Mouse (Mus musculus) heart, embryonic 14.5 days (tissue): ENCODE measurements around the gene Dcst2. TPM values are rescaled to one million over a fixed set of nuclear protein-coding genes. Genes with fewer than 3 reads are reported as not detected.

ENCODE experiments used
- ATAC-seq: fragments of 200-750 bp; cut with Nextera tagmentation; 2 replicates; pipeline ENCODE4 v1.8.0; 2017; ENCODE audit warnings: low read depth, moderate TSS enrichment; ENCODE audit not compliant: insufficient number of reproducible peaks, insufficient read depth, low FRiP score
- H3K27ac ChIP-seq, 2 experiments: fragments of 200-500 bp in 1 of 2; fragments of 300-500 bp in 1 of 2; sonication (generic) in 1 of 2; replicated peaks in 1 of 2; 2 replicates each; pipeline ENCODE4 v1.5.1; 2012 to 2014; ENCODE audit warnings: low read depth in 2 of 2, low read length in 2 of 2, control low read depth in 1 of 2, mild to moderate bottlenecking in 1 of 2, mixed read lengths in 1 of 2; ENCODE audit not compliant: control insufficient read depth in 1 of 2, insufficient read depth in 1 of 2
- H3K27me3 ChIP-seq: fragments of 300-500 bp; sonication (generic); 2 replicates; pipeline ENCODE4 v1.6.1; 2014; ENCODE audit warnings: mild to moderate bottlenecking, low read length, control low read depth; ENCODE audit not compliant: control insufficient read depth, insufficient read depth
- H3K36me3 ChIP-seq: fragments of 300-500 bp; sonication (generic); 2 replicates; pipeline ENCODE4 v1.6.1; 2014; ENCODE audit warnings: mild to moderate bottlenecking, control low read depth, low read length, mixed read lengths; ENCODE audit not compliant: control insufficient read depth, insufficient read depth
- H3K4me1 ChIP-seq, 2 experiments: fragments of 200-500 bp in 1 of 2; fragments of 300-500 bp in 1 of 2; sonication (generic) in 1 of 2; 2 replicates each; pipeline ENCODE4 v1.6.1; 2012 to 2014; ENCODE audit warnings: low read length in 2 of 2, control low read depth in 1 of 2, mixed read lengths in 1 of 2; ENCODE audit not compliant: control insufficient read depth in 2 of 2, insufficient read depth in 2 of 2
- H3K4me2 ChIP-seq: fragments of 300-500 bp; sonication (generic); 2 replicates; pipeline ENCODE4 v1.6.1; 2014; ENCODE audit warnings: mild to moderate bottlenecking, low read length
- H3K4me3 ChIP-seq, 2 experiments: fragments of 200-500 bp in 1 of 2; fragments of 300-500 bp in 1 of 2; sonication (generic) in 1 of 2; 2 replicates each; pipeline ENCODE4 v1.5.1; 2012 to 2014; ENCODE audit warnings: low read length in 2 of 2, mild to moderate bottlenecking in 2 of 2, control low read depth in 1 of 2, low read depth in 1 of 2, moderate library complexity in 1 of 2; ENCODE audit not compliant: control insufficient read depth in 1 of 2, insufficient read depth in 1 of 2
- H3K9ac ChIP-seq: fragments of 300-500 bp; sonication (generic); 2 replicates; pipeline ENCODE4 v1.6.1; 2014; ENCODE audit warnings: mild to moderate bottlenecking, low read length
- H3K9me3 ChIP-seq: fragments of 300-500 bp; sonication (generic); 2 replicates; pipeline ENCODE4 v1.6.1; 2016; ENCODE audit warnings: low read length, control low read depth; ENCODE audit not compliant: control insufficient read depth
- WGBS: fragments of 180-500 bp; shearing (Covaris S2); extraction: QIAGEN DNeasy Blood & Tissue Kit; methylation state at CpG from one replicate; pipeline ENCODE4 v1.1.7; 2014; 5-methylcytosine and 5-hydroxymethylcytosine counted together
- polyA plus RNA-seq: library from polyadenylated mRNA; unstranded; fragments of >200 nt; fragmentation: Nextera tagmentation; extraction: Ambion mirVana; gene quantifications from 2 replicates; pipeline ENCODE4 v1.2.1, GENCODE M21; 2014

Gene Dcst2
- polyA plus RNA-seq, 1 experiment from 2014 or later: not detected

DNA sequence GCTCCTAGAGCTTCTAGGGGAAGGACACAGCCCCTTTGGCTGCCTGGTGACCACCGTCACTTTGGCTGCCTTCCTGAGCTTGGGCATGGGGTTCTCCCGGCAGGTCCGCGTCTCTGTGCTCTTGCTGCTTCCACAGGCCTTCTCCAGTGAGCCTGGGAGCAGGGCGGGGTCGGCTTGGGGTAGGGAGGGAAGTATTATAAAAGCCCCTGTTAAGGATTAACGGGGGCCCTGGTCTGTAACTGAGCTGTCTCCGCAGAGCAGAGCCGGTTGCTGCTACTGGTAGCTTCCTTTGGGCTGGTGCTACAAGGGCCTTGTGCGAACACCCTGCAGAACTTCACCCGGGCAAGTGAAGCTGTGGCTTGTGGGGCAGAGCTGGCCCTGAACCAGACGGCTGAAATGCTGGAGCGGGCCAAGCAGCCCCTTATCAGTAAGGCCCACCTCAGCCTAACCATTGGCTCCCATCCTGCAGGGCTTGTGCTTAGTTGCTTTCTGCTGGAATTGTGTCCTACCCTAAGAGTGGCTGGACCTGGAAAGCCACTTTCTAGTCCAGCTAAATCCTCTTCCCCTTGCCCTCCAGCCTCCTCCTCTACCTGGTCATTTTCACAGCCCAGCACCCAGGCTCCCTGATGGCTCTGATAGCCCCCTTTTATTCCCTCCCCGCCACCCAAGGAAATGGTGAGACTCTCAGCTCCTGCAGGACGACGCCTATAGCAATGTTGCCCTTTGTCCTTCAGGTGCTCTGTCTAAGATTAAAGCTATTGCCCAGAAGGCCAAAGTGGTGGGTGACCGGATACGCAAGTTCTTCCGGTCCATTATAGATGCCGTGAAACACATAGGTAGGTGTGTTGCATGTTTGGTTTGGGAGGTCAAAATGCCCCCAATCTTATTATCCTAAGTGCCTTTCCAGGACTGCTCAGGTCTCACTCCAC, 4.0 kb downstream of the Dcst2 start:
- no peak overlapping the region for H3K4me3 ChIP-seq
- H3K27me3 ChIP-seq: no peaks in the 10 kb centered on the region
- no peak overlapping the region for H3K27ac ChIP-seq
- WGBS: 66% methylated on average over 20 of the region's 20 CpGs
- H3K36me3 ChIP-seq: no peaks in the 10 kb centered on the region
- H3K4me2 ChIP-seq: no peak overlapping the region
- no peaks in the 10 kb centered on the region; a peak in 1 of 4 replicates for H3K4me1 ChIP-seq
- H3K9me3 ChIP-seq: no peaks in the 10 kb centered on the region
- no peak for ATAC-seq
- H3K9ac ChIP-seq: no peak overlapping the region

DNA sequence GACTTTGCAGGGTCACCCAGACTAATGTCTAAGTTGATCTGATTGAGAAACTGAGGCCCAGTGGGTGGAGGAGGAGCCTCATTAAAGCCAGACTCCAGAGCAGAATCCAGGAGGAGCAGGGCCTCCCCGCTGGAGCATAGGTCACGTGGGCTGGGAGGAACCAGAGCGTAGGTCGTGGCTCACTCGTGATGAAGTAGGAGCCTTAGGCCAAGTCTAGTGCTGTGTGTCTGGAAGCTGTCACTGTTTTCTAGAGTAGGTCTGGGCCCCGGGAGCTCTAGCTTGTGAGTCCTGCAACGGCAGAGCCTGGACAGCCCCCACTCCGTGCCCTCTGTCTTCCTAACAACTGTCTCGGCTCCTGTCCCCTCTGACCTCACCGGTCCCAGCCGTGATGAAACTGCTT, 5.6 kb downstream of the Dcst2 start:
- Histone ChIP-seq H3K9me3 (no peaks in the 10 kb centered on the region), H3K27me3 (no peaks in the 10 kb centered on the region), H3K4me2 (no peak overlapping the region), H3K4me3 (no peak overlapping the region), H3K4me1 (no peaks in the 10 kb centered on the region; a peak in 1 of 4 replicates), H3K27ac (no peak overlapping the region), H3K9ac (no peak overlapping the region), H3K36me3 (no peaks in the 10 kb centered on the region)
- 38% methylated on average over 11 of the region's 11 CpGs for WGBS
- ATAC-seq: no peak

DNA sequence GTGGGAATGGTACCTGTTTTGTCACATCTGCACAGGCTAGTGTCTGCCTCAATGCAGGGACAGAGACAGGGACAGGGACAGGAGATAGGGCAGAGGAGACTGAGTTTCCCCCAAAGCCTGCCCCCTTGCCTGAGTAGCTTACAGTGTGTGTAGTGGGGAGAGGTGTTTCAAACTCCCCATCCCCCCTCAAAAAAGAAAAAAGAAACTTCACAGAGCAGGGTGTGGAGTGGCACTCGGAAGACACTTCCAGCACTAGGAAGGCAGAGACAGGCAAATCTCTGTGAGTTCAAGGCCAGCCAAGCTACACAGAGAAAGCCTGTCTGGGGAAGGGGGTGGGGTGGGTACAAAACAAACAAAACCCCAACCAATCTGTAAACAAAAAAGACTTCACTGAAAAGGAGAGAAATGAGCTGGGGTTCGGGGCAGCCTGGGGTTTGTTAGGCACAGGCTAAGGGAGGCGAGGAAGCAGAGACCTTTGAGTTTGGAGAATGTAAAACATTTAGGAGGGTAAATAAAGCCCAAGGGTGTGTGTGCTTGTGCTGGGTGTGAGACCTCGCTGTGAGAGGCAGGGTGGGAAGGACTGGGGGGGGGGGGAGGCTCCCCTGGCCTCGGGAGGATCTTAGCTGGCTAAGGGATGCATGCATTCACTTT, 11.9 kb downstream of the Dcst2 start:
- H3K4me1 ChIP-seq: peaks cover 3 to 12% of the 10 kb centered on the region in 2 experiments
- H3K27ac ChIP-seq: no peak overlapping the region
- H3K36me3 ChIP-seq: no peaks in the 10 kb centered on the region
- no peak for ATAC-seq
- no peaks in the 10 kb centered on the region for H3K9me3 ChIP-seq
- H3K4me3 ChIP-seq: no peak overlapping the region
- H3K9ac ChIP-seq: no peak overlapping the region
- no peak overlapping the region for H3K4me2 ChIP-seq
- WGBS: 45% methylated on average over 5 of the region's 5 CpGs
- no peaks in the 10 kb centered on the region for H3K27me3 ChIP-seq

DNA sequence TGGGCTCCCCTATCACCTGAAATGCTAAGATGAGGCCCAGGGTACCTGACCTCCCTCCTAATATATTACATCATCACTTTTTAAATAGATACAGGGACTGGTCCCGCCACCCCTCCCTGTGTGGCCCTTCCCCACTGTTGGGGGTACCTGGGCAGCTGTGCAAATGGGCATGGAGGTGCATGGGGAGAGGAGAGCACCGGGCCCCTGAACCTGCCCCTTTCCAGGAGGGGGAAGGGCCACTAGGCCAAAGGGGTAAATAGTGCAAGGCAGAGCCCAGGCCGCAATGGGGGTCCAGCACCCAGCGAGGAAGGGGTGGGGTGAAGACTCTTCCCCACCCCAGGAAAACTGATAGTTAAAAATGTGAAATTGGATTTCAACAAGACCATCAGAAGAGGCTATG, 16.1 kb downstream of the Dcst2 start:
- ATAC-seq: peak; percentile 0; the same call in 1 of the 2 replicates
- Histone ChIP-seq H3K27me3 (no peaks in the 10 kb centered on the region), H3K4me2 (peak overlapping the region; percentile 73), H3K4me1 (peaks cover 5 to 16% of the 10 kb centered on the region in 2 experiments), H3K9me3 (no peaks in the 10 kb centered on the region), H3K27ac (no peak overlapping the region), H3K36me3 (peaks cover 23% of the 10 kb centered on the region), H3K9ac (no peak overlapping the region), H3K4me3 (peak overlapping the region in 1 of 2 experiments; percentile 53; a peak in 2 of 4 replicates)
- 64% methylated on average over 4 of the region's 4 CpGs for WGBS

DNA sequence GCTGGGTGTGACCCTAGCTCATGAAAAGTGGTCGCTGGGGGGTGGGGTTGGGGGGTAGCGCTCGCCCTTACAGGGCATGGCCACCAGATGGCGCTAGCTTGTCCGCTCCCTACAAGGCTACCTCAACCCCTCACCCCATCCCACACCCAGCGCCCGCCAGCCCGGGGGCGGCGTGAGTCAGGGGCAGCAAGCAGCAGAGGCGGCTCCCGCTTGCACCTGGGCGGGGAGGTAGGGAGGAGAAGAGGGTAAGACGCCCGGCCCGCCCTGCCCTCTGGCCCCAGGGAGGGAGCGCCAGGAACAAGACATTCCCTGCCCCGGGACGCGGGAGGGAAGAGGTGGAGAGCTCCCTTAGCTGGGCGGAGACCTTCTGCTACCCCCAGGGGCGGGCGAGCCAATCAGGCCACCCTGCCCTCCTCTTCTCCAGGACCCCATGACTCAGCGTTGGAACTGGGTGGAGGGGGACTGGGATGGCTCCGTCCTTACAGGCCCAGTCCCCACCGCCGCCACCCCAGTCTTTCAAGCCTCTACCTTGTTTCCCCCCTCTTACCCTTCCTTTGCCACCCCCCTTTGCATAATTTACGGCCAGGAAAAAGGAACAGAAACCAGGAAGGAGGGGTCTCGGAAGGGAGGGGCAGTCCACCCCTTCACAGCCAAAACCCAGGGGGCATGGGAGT, 16.8 kb downstream of the Dcst2 start:
- peak; percentile 82 for ATAC-seq
- Histone ChIP-seq H3K9me3 (no peaks in the 10 kb centered on the region), H3K27ac (no peak overlapping the region), H3K27me3 (no peaks in the 10 kb centered on the region), H3K4me3 (peak overlapping the region; percentile 53 to 64), H3K9ac (peak overlapping the region; percentile 68), H3K4me2 (peak overlapping the region; percentile 73), H3K36me3 (peaks cover 23% of the 10 kb centered on the region), H3K4me1 (peaks cover 5 to 16% of the 10 kb centered on the region in 2 experiments)
- WGBS: 4% methylated on average over 22 of the region's 29 CpGs

DNA sequence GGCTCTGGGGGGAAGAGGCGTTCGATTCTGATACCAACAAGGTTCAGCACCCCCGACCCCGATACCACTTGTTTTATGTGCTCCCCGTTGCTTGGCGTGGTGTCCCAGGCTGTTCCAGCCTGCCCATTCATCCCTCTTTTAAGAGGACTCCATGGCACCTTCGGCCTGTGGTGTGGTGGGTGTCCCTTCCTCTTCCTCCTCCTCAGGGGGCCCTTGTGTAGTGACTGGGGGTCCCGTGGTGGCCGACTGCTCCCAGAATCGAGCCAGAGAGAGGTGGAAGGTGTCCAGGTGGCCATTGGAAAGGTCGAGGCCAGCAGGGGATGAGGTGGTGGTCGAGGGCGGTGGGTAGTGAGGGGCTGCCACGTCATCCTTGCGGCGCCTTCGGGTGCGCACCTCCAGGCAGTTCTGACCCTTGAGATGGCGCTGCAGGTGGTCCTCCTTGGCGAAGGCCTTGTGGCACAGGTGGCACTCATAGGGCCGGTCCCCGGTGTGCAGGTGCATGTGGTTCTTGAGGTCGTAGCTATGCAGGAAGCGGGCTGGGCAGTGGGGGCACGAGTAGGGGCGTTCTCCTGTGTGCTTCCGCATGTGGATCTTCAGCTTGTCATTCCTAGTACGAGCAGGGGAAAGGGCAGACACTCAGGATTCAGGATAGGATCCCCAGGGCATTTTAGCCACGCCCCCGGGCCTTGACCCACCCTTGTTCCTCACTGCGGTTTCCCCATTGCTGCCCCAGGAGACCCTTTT, 17.8 kb downstream of the Dcst2 start:
- Histone ChIP-seq H3K9me3 (no peaks in the 10 kb centered on the region), H3K4me1 (peaks cover 5 to 16% of the 10 kb centered on the region in 2 experiments), H3K9ac (no peak overlapping the region), H3K27ac (no peak overlapping the region), H3K4me3 (no peak overlapping the region), H3K27me3 (no peaks in the 10 kb centered on the region), H3K4me2 (no peak overlapping the region), H3K36me3 (peaks cover 23% of the 10 kb centered on the region)
- no peak for ATAC-seq
- 88% methylated on average over 31 of the region's 31 CpGs for WGBS

DNA sequence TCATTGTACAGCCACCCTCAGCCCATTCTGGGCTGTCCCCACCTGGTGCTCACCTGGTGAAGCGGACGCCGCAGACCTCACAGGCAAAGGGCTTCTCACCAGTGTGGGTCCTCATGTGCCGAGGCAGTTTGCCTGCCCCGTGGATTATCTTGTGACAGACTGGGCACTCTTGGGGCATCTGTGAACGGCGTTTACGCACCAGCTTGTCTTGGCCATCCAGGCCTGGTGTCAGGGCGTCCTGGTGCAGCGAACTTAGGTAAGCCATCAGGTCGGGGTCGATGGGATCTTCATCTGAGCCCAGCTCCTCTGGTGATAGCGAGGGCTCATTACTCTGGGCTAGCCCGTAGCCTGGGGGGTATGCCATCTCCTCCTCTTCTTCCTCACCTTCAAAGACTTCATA, 18.5 kb downstream of the Dcst2 start:
- Histone ChIP-seq H3K27ac (no peak overlapping the region), H3K9ac (no peak overlapping the region), H3K27me3 (no peaks in the 10 kb centered on the region), H3K4me1 (peaks cover 5 to 21% of the 10 kb centered on the region in 2 experiments), H3K4me2 (no peak overlapping the region), H3K4me3 (no peak overlapping the region), H3K9me3 (no peaks in the 10 kb centered on the region), H3K36me3 (peaks cover 23% of the 10 kb centered on the region)
- WGBS: 94% methylated on average over 14 of the region's 14 CpGs
- no peak for ATAC-seq
